Mouse (Mus musculus) kidney, embryonic 16.5 days (tissue): Measurements from ENCODE around the gene Nxnl2. TPM values are rescaled to one million over a fixed set of nuclear protein-coding genes. Genes with fewer than 3 reads are reported as not detected.

ENCODE experiments used
- ATAC-seq: fragments of 200-750 bp; cut with Nextera tagmentation; 2 replicates; pipeline ENCODE4 v1.8.0; 2017; ENCODE audit warnings: moderate TSS enrichment; ENCODE audit not compliant: low FRiP score, low TSS enrichment
- H3K27ac ChIP-seq: fragments of 300-500 bp; sonication (generic); 2 replicates; pipeline ENCODE4 v1.5.1; 2014; ENCODE audit warnings: low read length
- H3K27me3 ChIP-seq: fragments of 300-500 bp; sonication (generic); 2 replicates; pipeline ENCODE4 v1.6.1; 2014; ENCODE audit warnings: low read length, control low read depth, mixed read lengths; ENCODE audit not compliant: insufficient read depth
- H3K36me3 ChIP-seq: fragments of 300-500 bp; sonication (generic); 2 replicates; pipeline ENCODE4 v1.6.1; 2014; ENCODE audit warnings: low read length, control low read depth, mixed read lengths; ENCODE audit not compliant: insufficient read depth
- H3K4me1 ChIP-seq: fragments of 300-500 bp; sonication (generic); 2 replicates; pipeline ENCODE4 v1.6.1; 2014; ENCODE audit warnings: low read length, control low read depth, mixed read lengths; ENCODE audit not compliant: insufficient read depth
- H3K4me2 ChIP-seq: fragments of 300-500 bp; sonication (generic); replicated peaks from 2 replicates; pipeline ENCODE4 v1.6.1; 2014; ENCODE audit warnings: low read depth, low read length
- H3K4me3 ChIP-seq: fragments of 300-500 bp; sonication (generic); 2 replicates; pipeline ENCODE4 v1.5.1; 2014; ENCODE audit warnings: mild to moderate bottlenecking, low read length
- H3K9ac ChIP-seq: fragments of 300-500 bp; sonication (generic); replicated peaks from 2 replicates; pipeline ENCODE4 v1.6.1; 2014; ENCODE audit warnings: low read length
- H3K9me3 ChIP-seq: fragments of 300-500 bp; sonication (generic); 2 replicates; pipeline ENCODE4 v1.6.1; 2016; ENCODE audit warnings: low read length, control low read depth
- WGBS: fragments of 180-500 bp; shearing (Covaris S2); extraction: QIAGEN DNeasy Blood & Tissue Kit; methylation state at CpG from one replicate; pipeline ENCODE4 v1.1.7; 2014; 5-methylcytosine and 5-hydroxymethylcytosine counted together
- microRNA-seq: library from miRNA; unstranded; fragments of <30 nt; microRNA quantifications from one replicate; pipeline ENCODE4, GENCODE M21; 2016
- polyA plus RNA-seq: library from polyadenylated mRNA; unstranded; fragments of >200 nt; fragmentation: Nextera tagmentation; extraction: Ambion mirVana; gene quantifications from 2 replicates; pipeline ENCODE4 v1.2.1, GENCODE M21; 2015

Nxnl2 gene
- polyA plus RNA-seq, 1 experiment from 2014 or later, result 1.2 TPM

DNA sequence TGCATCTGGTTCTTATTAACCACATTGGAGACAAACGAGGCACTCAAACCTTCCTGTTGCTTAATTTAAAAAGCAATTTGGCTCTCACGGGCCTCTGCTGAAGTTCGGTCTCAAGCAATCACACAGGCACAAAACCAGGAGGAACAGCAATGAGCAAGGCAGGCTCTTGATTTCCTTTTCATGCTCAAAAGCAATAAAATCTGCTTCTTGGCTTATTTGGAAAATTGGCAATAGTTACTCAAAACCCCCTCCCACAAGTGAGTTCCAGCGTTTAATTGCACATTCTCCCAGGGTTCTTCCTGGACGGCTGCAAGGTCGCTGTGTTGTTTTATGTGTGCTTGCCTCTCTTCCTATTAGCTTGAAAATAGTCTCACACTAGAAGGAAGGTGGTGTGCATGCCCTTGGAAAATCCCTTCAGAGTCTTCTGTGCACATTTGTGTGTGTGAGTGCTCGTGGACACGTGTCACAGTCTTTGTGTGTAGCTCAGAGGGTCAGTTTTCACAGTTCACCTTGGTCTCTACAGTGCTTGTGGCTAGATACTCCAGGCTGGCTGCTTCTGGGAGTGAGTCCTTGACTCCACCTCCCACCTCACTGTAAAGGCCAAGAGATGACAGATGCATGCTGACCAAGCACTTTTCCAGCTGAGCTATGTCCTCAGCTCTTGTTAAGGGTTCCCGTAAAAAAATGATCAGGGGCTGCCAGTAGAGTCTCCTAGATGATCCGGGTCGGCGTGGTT lies 50.8 kb downstream of the Nxnl2 start:
- H3K9ac ChIP-seq, result no peak overlapping the region
- H3K36me3 ChIP-seq, result no peaks in the 10 kb centered on the region
- no peak overlapping the region for H3K4me2 ChIP-seq
- H3K4me1 ChIP-seq, result peaks cover 24% of the 10 kb centered on the region; the same call in 1 of the 2 replicates
- ATAC-seq, result peak; percentile 62; the same call in 1 of the 2 replicates
- H3K27ac ChIP-seq, result peak overlapping the region; percentile 64
- H3K4me3 ChIP-seq, result no peak overlapping the region
- H3K9me3 ChIP-seq, result no peaks in the 10 kb centered on the region
- WGBS, result 30% methylated on average over 12 of the region's 12 CpGs
- no peaks in the 10 kb centered on the region for H3K27me3 ChIP-seq

Small RNA genes within 50 kb of the gene (microRNA-seq; reads per million reads assigned to microRNA genes)
- gene Gm44341, result not detected

Other genes with a start within 250 kb of the Nxnl2 start
- gene Spin1, start 70.1 kb upstream of the Nxnl2 start, polyA plus RNA-seq, result 92.2 and 94.0 TPM in 2 replicates
- gene S1pr3, start 237.6 kb downstream of the Nxnl2 start, polyA plus RNA-seq, result 59.8 and 61.8 TPM in 2 replicates